Mouse (Mus musculus) stomach, embryonic 15.5 days (tissue): ENCODE measurements around the gene Ahcyl2. TPM values are rescaled to one million over a fixed set of nuclear protein-coding genes. Genes with fewer than 3 reads are reported as not detected.

ENCODE experiments used
- ATAC-seq: fragments of 200-750 bp; cut with Nextera tagmentation; 2 replicates; pipeline ENCODE4 v1.8.0; 2017; ENCODE audit warnings: low read depth, moderate number of reproducible peaks, moderate TSS enrichment; ENCODE audit not compliant: insufficient read depth, low FRiP score
- H3K27ac ChIP-seq: fragments of 300-500 bp; sonication (generic); 2 replicates; pipeline ENCODE4 v1.5.1; 2015; ENCODE audit warnings: mild to moderate bottlenecking, inconsistent platforms
- H3K27me3 ChIP-seq: fragments of 300-500 bp; sonication (generic); replicated peaks from 2 replicates; pipeline ENCODE4 v1.6.1; 2015; ENCODE audit warnings: inconsistent platforms
- H3K36me3 ChIP-seq: fragments of 300-500 bp; sonication (generic); 2 replicates; pipeline ENCODE4 v1.6.1; 2015; ENCODE audit warnings: inconsistent platforms
- H3K4me1 ChIP-seq: fragments of 300-500 bp; sonication (generic); 2 replicates; pipeline ENCODE4 v1.6.1; 2015; ENCODE audit warnings: inconsistent platforms
- H3K4me2 ChIP-seq: fragments of 300-500 bp; sonication (generic); 2 replicates; pipeline ENCODE4 v1.6.1; 2015; ENCODE audit warnings: mild to moderate bottlenecking, inconsistent platforms
- H3K4me3 ChIP-seq: fragments of 300-500 bp; sonication (generic); replicated peaks from 2 replicates; pipeline ENCODE4 v1.5.1; 2015; ENCODE audit warnings: inconsistent platforms
- H3K9ac ChIP-seq: fragments of 300-500 bp; sonication (generic); 2 replicates; pipeline ENCODE4 v1.6.1; 2015; ENCODE audit warnings: inconsistent platforms
- H3K9me3 ChIP-seq: fragments of 300-500 bp; sonication (generic); 2 replicates; pipeline ENCODE4 v1.6.1; 2016; ENCODE audit warnings: inconsistent platforms
- WGBS: fragments of 180-500 bp; shearing (Covaris S2); methylation state at CpG from one replicate; pipeline ENCODE4 v1.1.7; 2015; 5-methylcytosine and 5-hydroxymethylcytosine counted together
- polyA plus RNA-seq: library from polyadenylated mRNA; unstranded; fragments of >200 nt; fragmentation: Nextera tagmentation; extraction: Ambion mirVana; gene quantifications from 2 replicates; pipeline ENCODE4 v1.2.1, GENCODE M21; 2015

Gene Ahcyl2
- polyA plus RNA-seq, 1 experiment from 2014 or later = 30.2 TPM

- no peaks in the 10 kb centered on the region for H3K9me3 ChIP-seq
- H3K27me3 ChIP-seq = no peaks in the 10 kb centered on the region
- H3K4me3 ChIP-seq = no peak overlapping the region
- no peak overlapping the region for H3K4me2 ChIP-seq
- 72% methylated on average over 6 of the region's 6 CpGs for WGBS
- H3K36me3 ChIP-seq = no peaks in the 10 kb centered on the region
- H3K9ac ChIP-seq = no peak overlapping the region
- no peak for ATAC-seq
- no peaks in the 10 kb centered on the region for H3K4me1 ChIP-seq
- no peak overlapping the region for H3K27ac ChIP-seq
Observed at GRCm38 (mm10) chr6:29925594-29926219, 157.9 kb downstream of the Ahcyl2 start.

GRCm38 (mm10) chr6:29930087-29930486, 162.3 kb downstream of the Ahcyl2 start:
- H3K27ac ChIP-seq = no peak overlapping the region
- no peaks in the 10 kb centered on the region for H3K9me3 ChIP-seq
- no peak overlapping the region for H3K4me2 ChIP-seq
- no peak overlapping the region for H3K4me3 ChIP-seq
- H3K27me3 ChIP-seq = no peaks in the 10 kb centered on the region
- ATAC-seq = no peak
- H3K36me3 ChIP-seq = no peaks in the 10 kb centered on the region
- H3K9ac ChIP-seq = no peak overlapping the region
- H3K4me1 ChIP-seq = no peaks in the 10 kb centered on the region

GRCm38 (mm10) chr6:29930665-29931064, 162.9 kb downstream of the Ahcyl2 start:
- WGBS = 72% methylated on average over 6 of the region's 6 CpGs
- no peaks in the 10 kb centered on the region for H3K36me3 ChIP-seq
- no peak overlapping the region for H3K9ac ChIP-seq
- no peak for ATAC-seq
- H3K4me3 ChIP-seq = no peak overlapping the region
- H3K9me3 ChIP-seq = no peaks in the 10 kb centered on the region
- H3K27ac ChIP-seq = no peak overlapping the region
- no peaks in the 10 kb centered on the region for H3K27me3 ChIP-seq
- H3K4me2 ChIP-seq = no peak overlapping the region
- no peaks in the 10 kb centered on the region for H3K4me1 ChIP-seq

- Histone ChIP-seq H3K27me3 (no peaks in the 10 kb centered on the region), H3K36me3 (no peaks in the 10 kb centered on the region), H3K9ac (no peak overlapping the region), H3K4me2 (no peak overlapping the region), H3K27ac (no peak overlapping the region), H3K9me3 (no peaks in the 10 kb centered on the region), H3K4me3 (no peak overlapping the region), H3K4me1 (no peaks in the 10 kb centered on the region)
- no peak for ATAC-seq
- WGBS = 84% methylated on average over 4 of the region's 4 CpGs
Observed at GRCm38 (mm10) chr6:29931181-29931580, 163.4 kb downstream of the Ahcyl2 start.

- no peak overlapping the region for H3K4me2 ChIP-seq
- H3K9ac ChIP-seq = no peak overlapping the region
- ATAC-seq = no peak
- no peak overlapping the region for H3K4me3 ChIP-seq
- H3K9me3 ChIP-seq = no peaks in the 10 kb centered on the region
- H3K27me3 ChIP-seq = no peaks in the 10 kb centered on the region
- H3K36me3 ChIP-seq = no peaks in the 10 kb centered on the region
- no peak overlapping the region for H3K27ac ChIP-seq
- no peaks in the 10 kb centered on the region for H3K4me1 ChIP-seq
- WGBS = 87% methylated on average over 1 of the region's 1 CpGs
Observed at GRCm38 (mm10) chr6:29935741-29936140, 167.9 kb downstream of the Ahcyl2 start.

- no peaks in the 10 kb centered on the region for H3K4me1 ChIP-seq
- H3K9ac ChIP-seq = no peak overlapping the region
- 53% methylated on average over 4 of the region's 4 CpGs for WGBS
- H3K27me3 ChIP-seq = no peaks in the 10 kb centered on the region
- H3K27ac ChIP-seq = no peak overlapping the region
- no peaks in the 10 kb centered on the region for H3K36me3 ChIP-seq
- H3K4me3 ChIP-seq = no peak overlapping the region
- no peak overlapping the region for H3K4me2 ChIP-seq
- ATAC-seq = no peak
- H3K9me3 ChIP-seq = no peaks in the 10 kb centered on the region
Observed at GRCm38 (mm10) chr6:29940428-29940827, 172.6 kb downstream of the Ahcyl2 start.

- H3K4me2 ChIP-seq = no peak overlapping the region
- WGBS = 79% methylated on average over 2 of the region's 2 CpGs
- H3K4me3 ChIP-seq = no peak overlapping the region
- H3K36me3 ChIP-seq = no peaks in the 10 kb centered on the region
- H3K27ac ChIP-seq = no peak overlapping the region
- H3K4me1 ChIP-seq = no peaks in the 10 kb centered on the region
- ATAC-seq = no peak
- H3K9me3 ChIP-seq = no peaks in the 10 kb centered on the region
- no peak overlapping the region for H3K9ac ChIP-seq
- H3K27me3 ChIP-seq = no peaks in the 10 kb centered on the region
Observed at GRCm38 (mm10) chr6:29941036-29941435, 173.2 kb downstream of the Ahcyl2 start.

- no peaks in the 10 kb centered on the region for H3K9me3 ChIP-seq
- H3K4me2 ChIP-seq = no peak overlapping the region
- no peak overlapping the region for H3K4me3 ChIP-seq
- no peaks in the 10 kb centered on the region for H3K4me1 ChIP-seq
- H3K27me3 ChIP-seq = no peaks in the 10 kb centered on the region
- no peak for ATAC-seq
- H3K27ac ChIP-seq = no peak overlapping the region
- no peak overlapping the region for H3K9ac ChIP-seq
- WGBS = 59% methylated on average over 1 of the region's 1 CpGs
- no peaks in the 10 kb centered on the region for H3K36me3 ChIP-seq
Observed at GRCm38 (mm10) chr6:29944465-29944864, 176.7 kb downstream of the Ahcyl2 start.

GRCm38 (mm10) chr6:29946568-29946967, 178.8 kb downstream of the Ahcyl2 start:
- H3K27ac ChIP-seq = no peak overlapping the region
- no peaks in the 10 kb centered on the region for H3K9me3 ChIP-seq
- H3K9ac ChIP-seq = no peak overlapping the region
- no peak overlapping the region for H3K4me3 ChIP-seq
- no peaks in the 10 kb centered on the region for H3K4me1 ChIP-seq
- no peak overlapping the region for H3K4me2 ChIP-seq
- no peak for ATAC-seq
- 82% methylated on average over 2 of the region's 2 CpGs for WGBS
- no peaks in the 10 kb centered on the region for H3K27me3 ChIP-seq
- H3K36me3 ChIP-seq = no peaks in the 10 kb centered on the region

- Histone ChIP-seq H3K4me3 (no peak overlapping the region), H3K36me3 (no peaks in the 10 kb centered on the region), H3K27ac (no peak overlapping the region), H3K4me1 (no peaks in the 10 kb centered on the region), H3K4me2 (no peak overlapping the region), H3K9ac (no peak overlapping the region), H3K9me3 (no peaks in the 10 kb centered on the region), H3K27me3 (no peaks in the 10 kb centered on the region)
- no peak for ATAC-seq
- WGBS = 51% methylated on average over 6 of the region's 6 CpGs
Observed at GRCm38 (mm10) chr6:29947823-29948222, 180.0 kb downstream of the Ahcyl2 start.

GRCm38 (mm10) chr6:29956749-29957148, 188.9 kb downstream of the Ahcyl2 start:
- ATAC-seq = no peak

GRCm38 (mm10) chr6:29958669-29959068, 190.9 kb downstream of the Ahcyl2 start:
- no peak for ATAC-seq
- WGBS = 81% methylated on average over 3 of the region's 3 CpGs

More at GRCm38 (mm10) chr6:29956749-29957148, 188.9 kb downstream of the Ahcyl2 start:
- H3K4me2 ChIP-seq = no peak overlapping the region
- no peak overlapping the region for H3K27ac ChIP-seq
- H3K4me3 ChIP-seq = no peak overlapping the region
- no peak overlapping the region for H3K9ac ChIP-seq
- 86% methylated on average over 4 of the region's 4 CpGs for WGBS
- H3K4me1 ChIP-seq = no peaks in the 10 kb centered on the region
- no peaks in the 10 kb centered on the region for H3K27me3 ChIP-seq
- H3K9me3 ChIP-seq = no peaks in the 10 kb centered on the region
- H3K36me3 ChIP-seq = no peaks in the 10 kb centered on the region

GRCm38 (mm10) chr6:29961081-29961480, 193.3 kb downstream of the Ahcyl2 start:
- 87% methylated on average over 6 of the region's 6 CpGs for WGBS
- Histone ChIP-seq H3K36me3 (no peaks in the 10 kb centered on the region), H3K27me3 (no peaks in the 10 kb centered on the region), H3K4me1 (no peaks in the 10 kb centered on the region), H3K9me3 (no peaks in the 10 kb centered on the region), H3K4me3 (no peak overlapping the region), H3K9ac (no peak overlapping the region), H3K4me2 (no peak overlapping the region), H3K27ac (no peak overlapping the region)
- ATAC-seq = no peak

More at GRCm38 (mm10) chr6:29958669-29959068, 190.9 kb downstream of the Ahcyl2 start:
- Histone ChIP-seq H3K9ac (no peak overlapping the region), H3K4me3 (no peak overlapping the region), H3K36me3 (no peaks in the 10 kb centered on the region), H3K4me1 (no peaks in the 10 kb centered on the region), H3K4me2 (no peak overlapping the region), H3K27me3 (no peaks in the 10 kb centered on the region), H3K27ac (no peak overlapping the region), H3K9me3 (no peaks in the 10 kb centered on the region)
